In the genomic region with DNA sequence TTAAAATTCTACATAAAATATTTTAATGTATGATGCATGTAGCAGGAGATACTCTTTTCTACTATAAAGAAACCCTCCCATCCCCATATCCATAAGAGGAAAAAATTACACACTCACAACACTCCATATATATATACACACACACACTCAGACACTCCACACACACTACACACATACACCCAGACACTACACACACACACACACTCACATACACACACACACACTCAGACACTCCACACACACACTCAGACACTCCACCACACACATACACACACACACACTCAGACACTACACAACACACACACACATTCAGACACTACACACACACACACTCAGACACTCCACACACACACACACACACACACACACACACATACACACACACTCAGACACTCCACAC, we compare ENCODE assay signal across 16 mouse cellular contexts.
DNase-seq lines count a peak whose midpoint lies in the region; ATAC-seq and TF ChIP-seq lines count a peak whose summit lies in the region.
"Had no signal": no experiment of that assay in that cellular context is flagged by ENCODE, and none has a peak within 500 bp of the region (broad histone marks: within the 10 kb centered on the region; RNA-seq: fewer than 3 reads in every experiment).

No protein-coding gene starts in this region.

- no peaks in the 10 kb centered on the region for H3K27me3 ChIP-seq in embryonic facial prominence, embryonic 11.5 days (ENCODE audit: control insufficient read depth, insufficient read depth, low read length)
- H3K27me3 ChIP-seq in embryonic facial prominence, embryonic 13.5 days, result no peaks in the 10 kb centered on the region
- no peaks in the 10 kb centered on the region for H3K27me3 ChIP-seq in forebrain, postnatal 0 days (ENCODE audit: insufficient read depth, low read length)
- H3K27me3 ChIP-seq in midbrain, embryonic 14.5 days (ENCODE audit: control insufficient read depth, insufficient read depth, low read length), result no peaks in the 10 kb centered on the region
- H3K27me3 ChIP-seq: intestine, embryonic 15.5 days; liver, embryonic 15.5 days had no signal

- H3K4me2 ChIP-seq in embryonic facial prominence, embryonic 11.5 days (ENCODE audit: low read depth, low read length), result no peak overlapping the region
- H3K4me2 ChIP-seq in embryonic facial prominence, embryonic 13.5 days, result no peak overlapping the region
- H3K4me2 ChIP-seq in forebrain, postnatal 0 days (ENCODE audit: low read depth), result no peak overlapping the region
- H3K4me2 ChIP-seq in midbrain, embryonic 14.5 days (ENCODE audit: low read length), result no peak overlapping the region
- H3K4me2 ChIP-seq: heart, embryonic 11.5 days; intestine, embryonic 15.5 days; limb, embryonic 12.5 days; liver, embryonic 15.5 days had no signal

- H3K4me1 ChIP-seq in embryonic facial prominence, embryonic 11.5 days (ENCODE audit: control insufficient read depth, insufficient read depth, low read length), result no peaks in the 10 kb centered on the region
- peaks cover 23% of the 10 kb centered on the region for H3K4me1 ChIP-seq in embryonic facial prominence, embryonic 13.5 days
- H3K4me1 ChIP-seq in forebrain, postnatal 0 days (ENCODE audit: insufficient read depth), result peaks cover 3% of the 10 kb centered on the region
- peaks cover 15% of the 10 kb centered on the region for H3K4me1 ChIP-seq in midbrain, embryonic 14.5 days (ENCODE audit: control insufficient read depth, insufficient read depth, low read length)
- H3K4me1 ChIP-seq: liver, embryonic 15.5 days had no signal

- H3K9ac ChIP-seq in embryonic facial prominence, embryonic 11.5 days (replicated peaks; ENCODE audit: low read length), result no peak overlapping the region
- no peak overlapping the region for H3K9ac ChIP-seq in embryonic facial prominence, embryonic 13.5 days
- H3K9ac ChIP-seq in forebrain, postnatal 0 days, result no peak overlapping the region
- H3K9ac ChIP-seq in midbrain, embryonic 14.5 days (replicated peaks; ENCODE audit: low read length), result no peak overlapping the region
- H3K9ac ChIP-seq: intestine, embryonic 15.5 days; limb, embryonic 12.5 days; liver, embryonic 15.5 days had no signal

- ATAC-seq in embryonic facial prominence, embryonic 11.5 days (replicated peaks; ENCODE audit: insufficient number of reproducible peaks, low FRiP score, low TSS enrichment, low read depth), result peak; percentile 8; the same call in 1 of the 2 replicates
- no peak for ATAC-seq in embryonic facial prominence, embryonic 13.5 days (ENCODE audit: insufficient number of reproducible peaks, insufficient read depth, low FRiP score, low TSS enrichment, low read depth)
- ATAC-seq in forebrain, postnatal 0 days, result no peak
- no peak for ATAC-seq in midbrain, embryonic 14.5 days (ENCODE audit: low FRiP score, low TSS enrichment)
- ATAC-seq: intestine, embryonic 15.5 days had no signal

- H3K9me3 ChIP-seq in embryonic facial prominence, embryonic 11.5 days (replicated peaks; ENCODE audit: control insufficient read depth, low read length), result no peaks in the 10 kb centered on the region
- H3K9me3 ChIP-seq in embryonic facial prominence, embryonic 13.5 days, result no peaks in the 10 kb centered on the region
- no peaks in the 10 kb centered on the region for H3K9me3 ChIP-seq in forebrain, postnatal 0 days (ENCODE audit: low read length)
- no peaks in the 10 kb centered on the region for H3K9me3 ChIP-seq in midbrain, embryonic 14.5 days (ENCODE audit: control insufficient read depth, low read length)
- H3K9me3 ChIP-seq: intestine, embryonic 15.5 days; limb, embryonic 12.5 days; liver, embryonic 15.5 days had no signal

- H3K27ac ChIP-seq in embryonic facial prominence, embryonic 11.5 days (replicated peaks; ENCODE audit: low read depth, low read length), result peak overlapping the region; percentile 35; the same call in 1 of the 2 replicates
- peak overlapping the region; percentile 48; the same call in 1 of the 2 replicates for H3K27ac ChIP-seq in embryonic facial prominence, embryonic 13.5 days
- H3K27ac ChIP-seq in forebrain, postnatal 0 days (ENCODE audit: low read depth, low read length), result peak overlapping the region; percentile 54; the same call in 1 of the 2 replicates
- peak overlapping the region; percentile 78 for H3K27ac ChIP-seq in midbrain, embryonic 14.5 days (replicated peaks; ENCODE audit: low read depth, low read length)
- H3K27ac ChIP-seq: intestine, embryonic 15.5 days; limb, embryonic 12.5 days; liver, embryonic 15.5 days had no signal

- DNase-seq in embryonic facial prominence, embryonic 11.5 days (ENCODE audit: low spot score), result no peak
- no peak for DNase-seq in forebrain, postnatal 0 days
- no peak for DNase-seq in midbrain, embryonic 14.5 days
- no peak for DNase-seq in layer of hippocampus, adult 18-20 months (ENCODE audit: low spot score in 2 of 2)
- DNase-seq in layer of hippocampus, adult 11-12 months (ENCODE audit: low spot score), result no peak
- DNase-seq in gastrocnemius, postnatal 10 days, result no peak
- DNase-seq: adrenal gland, postnatal 25 days; cerebellum, adult 9-11 months; gastrocnemius, postnatal 14 days; kidney, postnatal 25 days; lung, postnatal 36 days had no signal

- no peaks in the 10 kb centered on the region; the same call in 1 of the 2 replicates for H3K36me3 ChIP-seq in embryonic facial prominence, embryonic 11.5 days (replicated peaks; ENCODE audit: control insufficient read depth, insufficient read depth, low read depth, low read length)
- H3K36me3 ChIP-seq in embryonic facial prominence, embryonic 13.5 days, result no peaks in the 10 kb centered on the region
- 0 out of 2 replicates have a peak, but pooled peaks cover 5% of the 10 kb centered on the region for H3K36me3 ChIP-seq in forebrain, postnatal 0 days (ENCODE audit: insufficient read depth)
- no peaks in the 10 kb centered on the region for H3K36me3 ChIP-seq in midbrain, embryonic 14.5 days (ENCODE audit: control insufficient read depth, insufficient read depth, low read length)
- H3K36me3 ChIP-seq: intestine, embryonic 15.5 days; limb, embryonic 12.5 days; liver, embryonic 15.5 days had no signal

- H3K4me3 ChIP-seq in embryonic facial prominence, embryonic 11.5 days (ENCODE audit: low read depth, low read length), result no peak overlapping the region
- no peak overlapping the region for H3K4me3 ChIP-seq in embryonic facial prominence, embryonic 13.5 days
- no peak overlapping the region for H3K4me3 ChIP-seq in forebrain, postnatal 0 days (ENCODE audit: low read depth, low read length)
- H3K4me3 ChIP-seq in midbrain, embryonic 14.5 days (replicated peaks; ENCODE audit: low read depth, low read length), result no peak overlapping the region
- H3K4me3 ChIP-seq: intestine, embryonic 15.5 days; limb, embryonic 12.5 days; liver, embryonic 15.5 days had no signal

- no peak for TF ChIP-seq CTCF in forebrain, postnatal 0 days (IDR thresholded peaks at IDR 0.05; ENCODE audit: low read depth)
